Mouse (Mus musculus) thymus, postnatal 0 days (tissue): ENCODE measurements at regions not wholly inside any gene's neighbourhood (a gene's known extent, or its start where the extent isn't known, plus 50 kb on each side); places are given as distances from the start of the nearest gene placed in this dataset. TPM values are rescaled to one million over a fixed set of nuclear protein-coding genes. Genes with fewer than 3 reads are reported as not detected.

ENCODE experiments used
- microRNA-seq: library from miRNA; unstranded; fragments of <30 nt; microRNA quantifications from one replicate; pipeline ENCODE4, GENCODE M21; 2016; ENCODE audit warnings: borderline number of aligned reads

Small RNA genes in the stretch of these regions (microRNA-seq; reads per million reads assigned to microRNA genes)
- gene Gm24999 (not detected), gene Gm25000 (not detected)
